Comparison of ENCODE assay signal across 12 mouse cellular contexts in genomic region chr8:123271147-123271546, GRCm38 (mm10).
"Had no signal": no experiment of that assay in that cellular context is flagged by ENCODE, and none has a peak within 500 bp of the region (broad histone marks: within the 10 kb centered on the region; RNA-seq: fewer than 3 reads in every experiment).

No protein-coding gene starts in this region.

- H3K4me1 ChIP-seq: limb, embryonic 12.5 days had no signal

- H3K27ac ChIP-seq: layer of hippocampus, adult 2 months; limb, embryonic 12.5 days; liver, embryonic 13.5 days; neural tube, embryonic 13.5 days had no signal

- H3K27me3 ChIP-seq: limb, embryonic 12.5 days; liver, embryonic 13.5 days; neural tube, embryonic 13.5 days had no signal

- DNase-seq: liver; liver, embryonic 13.5 days; liver, postnatal 0 days; midbrain, embryonic 14.5 days; retina, postnatal 1 day; right cerebral cortex, postnatal 4 days; spleen, adult 18-20 months; thymus, adult 18-20 months; thymus, postnatal 14 days had no signal

- H3K4me3 ChIP-seq: layer of hippocampus, adult 2 months; limb, embryonic 12.5 days; liver, embryonic 13.5 days; neural tube, embryonic 13.5 days had no signal

- H3K9me3 ChIP-seq: limb, embryonic 12.5 days; liver, embryonic 13.5 days; neural tube, embryonic 13.5 days had no signal

- H3K9ac ChIP-seq: limb, embryonic 12.5 days; liver, embryonic 13.5 days; liver, postnatal 0 days; neural tube, embryonic 13.5 days had no signal

- H3K4me2 ChIP-seq: limb, embryonic 12.5 days; liver, embryonic 13.5 days; neural tube, embryonic 13.5 days had no signal
